Mouse (Mus musculus) C2C12 (cell line): ENCODE measurements around the gene Trim3. TPM values are rescaled to one million over a fixed set of nuclear protein-coding genes. Genes with fewer than 3 reads are reported as not detected.

Experiments
- H3K27me3 ChIP-seq: one replicate; pipeline ENCODE4 v1.6.1; 2011; ENCODE audit not compliant: control insufficient read depth, insufficient read depth, insufficient read length
- H3K36me3 ChIP-seq: one replicate; pipeline ENCODE4 v1.6.1; 2011; ENCODE audit not compliant: control insufficient read depth, insufficient read depth
- H3K4me3 ChIP-seq: one replicate; pipeline ENCODE4 v1.5.1; 2011; ENCODE audit warnings: mild to moderate bottlenecking, control low read depth; ENCODE audit not compliant: poor library complexity, insufficient read depth, severe bottlenecking
- H3K79me2 ChIP-seq: one replicate; pipeline ENCODE4 v1.6.1; 2011; ENCODE audit not compliant: control insufficient read depth, insufficient read depth
- H3K79me3 ChIP-seq: one replicate; pipeline ENCODE4 v1.6.1; 2011; ENCODE audit warnings: low read depth, control low read depth
- H3ac ChIP-seq: one replicate; pipeline ENCODE3; 2011; ENCODE audit warnings: low read depth; ENCODE audit not compliant: control insufficient read depth, insufficient read length
- CEBPB ChIP-seq: IDR thresholded peaks from one replicate; pipeline ENCODE4 v1.6.1; 2011; ENCODE audit warnings: low read depth, mild to moderate bottlenecking, control low read depth, moderate library complexity
- CTCF ChIP-seq: IDR thresholded peaks from one replicate; pipeline ENCODE4 v1.5.1; 2011; ENCODE audit not compliant: control insufficient read depth, insufficient read depth, insufficient read length
- FOSL1 ChIP-seq: IDR thresholded peaks from one replicate; pipeline ENCODE4 v1.8.0; 2011; ENCODE audit warnings: mild to moderate bottlenecking, low read length; ENCODE audit not compliant: poor library complexity, insufficient read depth, severe bottlenecking
- MAX ChIP-seq: IDR thresholded peaks from one replicate; pipeline ENCODE4 v1.6.1; 2011; ENCODE audit warnings: mild to moderate bottlenecking, control low read depth
- MYOD1 ChIP-seq: IDR thresholded peaks from one replicate; pipeline ENCODE4 v1.6.1; 2011; ENCODE audit warnings: low read depth; ENCODE audit not compliant: control insufficient read depth, insufficient read length
- MYOG ChIP-seq: IDR thresholded peaks from one replicate; pipeline ENCODE4 v1.6.1; 2011; ENCODE audit not compliant: control insufficient read depth, insufficient read length; ENCODE audit errors: extremely low read depth
- USF1 ChIP-seq: IDR thresholded peaks from one replicate; pipeline ENCODE4 v1.6.1; 2011; ENCODE audit warnings: low read depth, mild to moderate bottlenecking, control low read depth, moderate library complexity
- polyA plus RNA-seq: library from polyadenylated mRNA; unstranded; fragments of >200 nt; fragmentation: generic; extraction: Trizol; gene quantifications from one replicate; pipeline ENCODE4 v1.2.1, GENCODE M21; 2012; ENCODE audit warnings: missing spikeins

The Trim3 gene
- polyA plus RNA-seq, 1 experiment, result 44.4 TPM

DNA sequence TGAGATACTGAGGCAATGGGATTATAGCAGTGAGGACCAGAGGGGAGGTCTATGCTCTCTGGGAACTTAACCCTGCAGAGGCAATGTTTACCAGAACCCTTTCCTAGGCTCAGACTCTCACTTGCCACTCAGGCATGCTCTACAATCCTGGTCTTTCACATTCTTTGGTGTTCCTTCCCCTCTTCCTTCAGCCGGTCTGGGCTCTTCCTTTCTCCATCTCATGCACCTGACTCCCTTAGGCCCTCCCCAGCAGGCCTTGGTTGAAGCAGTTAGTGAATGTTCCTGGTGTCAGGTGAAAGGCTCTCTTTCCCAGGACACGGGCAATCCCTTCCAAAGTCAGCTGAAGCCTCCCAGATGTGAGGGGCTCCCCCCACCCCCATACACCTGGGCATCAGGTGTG lies 6.4 kb upstream of the Trim3 start, which contains the start of gene Timm10b:
Timm10b (plus strand) TSS at position 301 of the 400 bp plus-strand sequence.
- Histone ChIP-seq H3K79me2 (peaks cover 46% of the 10 kb centered on the region), H3K27me3 (no peaks in the 10 kb centered on the region), H3K4me3 (peak within 1 kb of the TSS; percentile 71), H3K36me3 (peaks cover 38% of the 10 kb centered on the region), H3K79me3 (peaks cover 30% of the 10 kb centered on the region), H3ac (peak within 1 kb of the TSS; percentile 88)
- TF ChIP-seq CEBPB (no peak), MAX (no peak), USF1 (no peak), MYOD1 (no peak), CTCF (no peak), MYOG (no peak), FOSL1 (no peak)

DNA sequence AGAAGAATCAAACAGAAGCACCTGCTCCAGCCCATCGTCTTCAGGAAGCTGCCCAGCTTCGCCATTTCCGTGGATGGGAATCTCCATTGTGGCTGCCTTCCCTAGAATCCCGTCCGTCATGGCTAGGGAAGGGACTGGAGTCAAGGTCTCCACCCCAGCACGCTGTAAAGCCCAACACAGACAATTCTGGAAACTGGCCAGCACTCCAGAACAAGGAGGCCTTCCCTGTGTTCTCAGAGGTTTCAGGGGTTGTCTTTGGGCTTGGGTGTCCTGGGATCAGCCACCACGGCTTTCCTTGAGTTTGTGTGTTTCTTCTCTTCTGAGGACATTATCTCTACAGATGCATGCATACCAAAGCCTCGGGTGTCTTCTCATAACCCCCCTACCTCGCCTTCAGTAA lies 5.9 kb upstream of the Trim3 start:
- Histone ChIP-seq H3K4me3 (peak overlapping the region; percentile 71), H3K27me3 (no peaks in the 10 kb centered on the region), H3ac (peak overlapping the region; percentile 62), H3K79me2 (peaks cover 46% of the 10 kb centered on the region), H3K36me3 (peaks cover 38% of the 10 kb centered on the region), H3K79me3 (peaks cover 30% of the 10 kb centered on the region)
- TF ChIP-seq MYOG, result no peak
- TF ChIP-seq MAX, result no peak
- no peak for TF ChIP-seq USF1
- TF ChIP-seq MYOD1, result no peak
- TF ChIP-seq FOSL1, result no peak
- TF ChIP-seq CTCF, result no peak
- no peak for TF ChIP-seq CEBPB

DNA sequence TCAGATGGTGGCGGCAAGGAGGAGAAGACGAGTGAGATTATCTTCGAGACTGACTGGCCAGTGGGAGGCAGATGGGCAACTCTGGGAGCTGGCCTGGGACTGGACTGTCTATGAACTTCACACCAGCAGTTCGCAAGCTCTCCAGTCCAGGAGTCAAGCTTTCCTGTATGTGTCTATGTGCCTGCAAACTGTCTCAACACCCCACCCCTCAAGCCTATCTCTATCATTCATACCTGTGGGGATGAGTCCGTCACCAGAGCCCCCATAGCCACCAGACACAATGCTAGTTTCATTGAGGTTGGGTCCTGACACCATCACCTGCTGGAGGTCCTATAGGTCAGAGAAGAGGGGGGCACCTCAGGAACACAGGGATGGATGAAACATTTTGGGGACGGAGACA lies 5.4 kb upstream of the Trim3 start:
- H3K4me3 ChIP-seq, result no peak overlapping the region

DNA sequence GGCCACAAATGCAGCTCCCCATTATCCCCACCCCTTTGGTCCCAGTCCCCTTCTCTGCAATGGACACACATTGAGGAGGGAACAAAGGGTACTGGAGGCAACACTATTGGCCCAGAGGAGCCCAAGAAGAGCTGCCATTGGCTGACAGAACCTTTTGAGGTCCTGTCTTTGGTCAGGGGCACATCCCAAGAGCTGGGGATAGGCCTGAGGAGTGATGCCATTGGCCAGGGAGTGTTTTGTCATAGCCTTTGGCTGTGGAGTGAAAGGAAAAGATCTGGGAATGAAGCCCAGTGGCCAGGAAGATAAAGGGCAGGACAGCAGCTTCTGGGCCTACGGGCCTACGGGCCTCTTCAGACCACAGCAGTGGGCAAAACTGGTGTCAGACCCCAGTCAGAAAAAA lies 2.4 kb upstream of the Trim3 start:
- H3K79me3 ChIP-seq, result peaks cover 36% of the 10 kb centered on the region
- TF ChIP-seq MYOG (no peak), FOSL1 (no peak), USF1 (no peak), MYOD1 (no peak), CTCF (no peak), CEBPB (no peak), MAX (no peak)
- H3K36me3 ChIP-seq, result peaks cover 13% of the 10 kb centered on the region
- no peak overlapping the region for H3K4me3 ChIP-seq
- no peak overlapping the region for H3ac ChIP-seq
- H3K27me3 ChIP-seq, result no peaks in the 10 kb centered on the region
- H3K79me2 ChIP-seq, result peaks cover 50% of the 10 kb centered on the region

More for the DNA sequence above, 5.4 kb upstream of the Trim3 start:
- Histone ChIP-seq H3K27me3 (no peaks in the 10 kb centered on the region), H3K36me3 (peaks cover 34% of the 10 kb centered on the region), H3K79me3 (peaks cover 30% of the 10 kb centered on the region), H3ac (no peak overlapping the region), H3K79me2 (peaks cover 46% of the 10 kb centered on the region)
- TF ChIP-seq FOSL1 (no peak), CTCF (no peak), MAX (no peak), USF1 (no peak), CEBPB (no peak), MYOG (no peak), MYOD1 (no peak)

DNA sequence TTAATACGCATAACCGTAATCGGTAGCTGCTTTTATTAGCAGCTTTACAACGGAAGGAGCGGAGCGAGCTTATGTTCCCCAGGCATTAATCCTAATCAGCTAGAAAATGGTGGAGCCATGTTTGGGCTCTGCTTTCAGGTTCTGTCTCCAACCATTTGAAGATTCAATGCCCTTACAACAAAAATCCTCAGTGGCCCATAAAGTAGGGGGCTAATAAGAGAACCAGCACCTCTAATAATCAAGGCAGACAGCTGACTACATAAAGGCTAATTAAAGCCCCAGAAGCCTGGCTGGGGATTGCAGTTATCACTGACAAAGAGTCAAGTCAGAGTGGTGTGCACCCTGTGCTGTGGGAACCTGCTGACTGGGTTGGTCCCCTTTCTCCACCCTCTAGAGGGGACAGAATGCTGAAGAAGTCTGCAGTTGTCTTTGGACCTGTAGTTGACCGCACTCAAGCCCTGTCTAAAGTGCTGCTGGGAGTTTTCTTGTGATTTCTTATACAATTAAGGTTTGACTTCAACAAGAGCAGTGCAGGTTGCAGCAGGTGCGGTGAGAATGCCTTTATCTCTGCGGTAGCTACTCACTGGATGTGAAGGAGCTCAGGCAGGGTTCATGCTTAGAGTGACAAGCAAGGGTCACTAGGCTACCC lies 1.0 kb upstream of the Trim3 start:
- H3K36me3 ChIP-seq, result peaks cover 13% of the 10 kb centered on the region
- no peak overlapping the region for H3ac ChIP-seq
- H3K27me3 ChIP-seq, result no peaks in the 10 kb centered on the region
- no peak overlapping the region for H3K4me3 ChIP-seq
- peaks cover 39% of the 10 kb centered on the region for H3K79me3 ChIP-seq
- TF ChIP-seq MYOD1, result no peak
- no peak for TF ChIP-seq CEBPB
- no peak for TF ChIP-seq MAX
- TF ChIP-seq MYOG, result no peak
- TF ChIP-seq USF1, result no peak
- H3K79me2 ChIP-seq, result peaks cover 53% of the 10 kb centered on the region

DNA sequence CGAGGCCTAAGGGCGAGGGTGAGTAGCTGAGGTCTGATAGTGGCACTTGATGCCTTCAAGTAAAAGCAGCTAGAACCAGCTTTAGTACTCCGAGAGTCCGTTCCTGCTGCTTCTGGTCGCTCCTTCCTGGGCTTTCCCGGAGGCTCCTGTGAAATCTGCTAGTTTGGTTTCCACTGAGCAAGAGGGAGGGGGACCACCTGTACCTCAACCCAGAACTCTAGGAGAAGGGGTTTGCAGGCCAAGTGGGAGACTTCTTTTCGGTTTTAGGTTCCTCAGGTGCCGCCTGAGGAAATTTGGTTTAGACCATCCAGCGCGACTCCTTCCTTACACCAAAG lies 397 bp upstream of the Trim3 start:
- Histone ChIP-seq H3K79me3 (peaks cover 38% of the 10 kb centered on the region), H3K4me3 (no peak overlapping the region), H3K36me3 (peaks cover 13% of the 10 kb centered on the region), H3K27me3 (no peaks in the 10 kb centered on the region), H3K79me2 (peaks cover 53% of the 10 kb centered on the region), H3ac (peak overlapping the region; percentile 43)
- TF ChIP-seq CEBPB (no peak), MYOD1 (no peak), USF1 (no peak), CTCF (no peak), FOSL1 (no peak), MYOG (no peak), MAX (no peak)
